In genomic region chr11:68029079-68029478, GRCm38 (mm10) we compare ENCODE assay signal across 30 mouse cellular contexts.
DNase-seq lines count a peak whose midpoint lies in the region; ATAC-seq lines count a peak whose summit lies in the region.
"Had no signal": no experiment of that assay in that cellular context is flagged by ENCODE, and none has a peak within 500 bp of the region (broad histone marks: within the 10 kb centered on the region; RNA-seq: fewer than 3 reads in every experiment).

No protein-coding gene starts in this region.

- H3K27me3 ChIP-seq in kidney, embryonic 16.5 days (ENCODE audit: insufficient read depth, low read length), result no peaks in the 10 kb centered on the region
- H3K27me3 ChIP-seq: embryonic facial prominence, embryonic 12.5 days; Patski had no signal

- no peaks in the 10 kb centered on the region for H3K9me3 ChIP-seq in kidney, embryonic 16.5 days (ENCODE audit: low read length)
- H3K9me3 ChIP-seq: embryonic facial prominence, embryonic 12.5 days; hindbrain, embryonic 12.5 days; limb, embryonic 12.5 days had no signal

- DNase-seq in heart, adult 11 months, result peak; percentile 86
- DNase-seq in heart, adult 8-10 months (ENCODE audit: low spot score), result no peak
- no peak for DNase-seq in kidney, adult 8-10 months
- peak; percentile 9 for DNase-seq in c-Kit-positive CD71-positive TER-119-positive erythroid progenitor cells, embryonic 14.5 days (ENCODE audit: low spot score)
- peak; percentile 42 for DNase-seq in retina, embryonic 14.5 days (ENCODE audit: low spot score)
- no peak for DNase-seq in adrenal gland, postnatal 25 days
- DNase-seq: adrenal gland, postnatal 14 days; cerebellum, adult 2 months; cerebellum, postnatal 25 days; gastrocnemius, adult 2 months; gastrocnemius, postnatal 36 days; heart, adult 2 months; heart, postnatal 14 days; kidney, postnatal 10 days; lung, embryonic 14.5 days; lung, postnatal 14 days; right cerebral cortex, postnatal 4 days; thymus, adult 2 months; thymus, postnatal 4 days had no signal

- H3K4me2 ChIP-seq in kidney, embryonic 16.5 days (replicated peaks; ENCODE audit: low read depth, low read length), result no peak overlapping the region
- H3K4me2 ChIP-seq: embryonic facial prominence, embryonic 12.5 days; hindbrain, embryonic 12.5 days; limb, embryonic 12.5 days; lung, embryonic 14.5 days had no signal

- no peak for ATAC-seq in kidney, embryonic 16.5 days (ENCODE audit: low FRiP score, low TSS enrichment)
- ATAC-seq: forebrain, embryonic 16.5 days; intestine, embryonic 16.5 days; midbrain, embryonic 16.5 days; Patski had no signal

- H3K9ac ChIP-seq in kidney, embryonic 16.5 days (replicated peaks; ENCODE audit: low read length), result no peak overlapping the region
- H3K9ac ChIP-seq: embryonic facial prominence, embryonic 12.5 days; hindbrain, embryonic 12.5 days; limb, embryonic 12.5 days; liver, embryonic 14.5 days; lung, embryonic 14.5 days had no signal

- no peaks in the 10 kb centered on the region for H3K36me3 ChIP-seq in kidney, embryonic 16.5 days (ENCODE audit: insufficient read depth, low read length)
- H3K36me3 ChIP-seq: embryonic facial prominence, embryonic 12.5 days; hindbrain, embryonic 12.5 days; limb, embryonic 12.5 days had no signal

- peaks cover 19% of the 10 kb centered on the region for H3K4me1 ChIP-seq in kidney, embryonic 16.5 days (ENCODE audit: insufficient read depth, low read length)

- H3K4me3 ChIP-seq in kidney, embryonic 16.5 days (ENCODE audit: low read length), result no peak overlapping the region
- H3K4me3 ChIP-seq: embryonic facial prominence, embryonic 12.5 days; gastrocnemius, adult 2 months; heart, adult 2 months; hindbrain, embryonic 12.5 days; left cerebral cortex, adult 2 months; limb, embryonic 12.5 days had no signal

- WGBS in kidney, embryonic 16.5 days, result 30% methylated on average over 4 of the region's 4 CpGs

- H3K27ac ChIP-seq in kidney, embryonic 16.5 days (ENCODE audit: low read length), result peak overlapping the region; percentile 18; the same call in 1 of the 2 replicates
- H3K27ac ChIP-seq: embryonic facial prominence, embryonic 12.5 days; gastrocnemius, adult 2 months; heart, adult 2 months; hindbrain, embryonic 12.5 days; left cerebral cortex, adult 2 months; limb, embryonic 12.5 days; liver, embryonic 14.5 days; stomach, postnatal 0 days had no signal

Comparison
In these comparisons a context has a peak if more than half of its experiments do, and no peak if none do; other contexts are left out.
1. DNase-seq: peak in heart, adult 11 months (single experiment), c-Kit-positive CD71-positive TER-119-positive erythroid progenitor cells, embryonic 14.5 days (single experiment) and retina, embryonic 14.5 days (single experiment); none in heart, adult 8-10 months (single experiment), kidney, adult 8-10 months (0 of 2) and adrenal gland, postnatal 25 days (single experiment).